Mouse (Mus musculus): ENCODE measurements around the gene Dmap1. TPM values are rescaled to one million over a fixed set of nuclear protein-coding genes. Genes with fewer than 3 reads are reported as not detected.

The Dmap1 gene
- polyA plus RNA-seq, 1 experiment from 2014 or later: 72.1 TPM

DNA sequence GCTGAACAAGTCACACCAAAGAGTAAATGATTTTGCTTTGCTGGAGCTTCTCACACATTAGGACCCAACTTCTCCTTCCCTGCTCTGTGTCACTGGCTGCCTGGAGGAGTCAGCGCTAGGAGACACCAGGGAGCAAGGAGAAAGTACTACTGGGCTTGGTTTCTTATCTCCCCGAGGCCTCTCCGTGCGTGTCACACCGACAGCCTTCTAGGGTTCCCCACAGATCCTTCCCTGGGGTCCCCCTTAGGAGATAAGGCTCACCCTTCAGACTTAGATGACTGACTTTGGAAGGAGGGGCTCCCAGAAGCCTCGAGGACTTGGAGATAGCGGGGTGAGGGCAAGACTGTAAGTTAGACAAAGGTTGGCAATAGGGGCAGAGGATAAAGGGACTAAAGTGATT is 47.4 kb downstream of the Dmap1 start:
- Histone ChIP-seq H3K9me3 (replicated peaks) (no peaks in the 10 kb centered on the region), H3K4me1 (peaks cover 23% of the 10 kb centered on the region), H3K27ac (no peak overlapping the region), H3K27me3 (no peaks in the 10 kb centered on the region), H3K9ac (no peak overlapping the region), H3K4me2 (replicated peaks) (no peak overlapping the region), H3K36me3 (peaks cover 3% of the 10 kb centered on the region; the same call in 1 of the 2 replicates), H3K4me3 (no peak overlapping the region)
- 93% methylated on average over 7 of the region's 7 CpGs for WGBS
- ATAC-seq (ENCODE audit: low FRiP score): no peak

DNA sequence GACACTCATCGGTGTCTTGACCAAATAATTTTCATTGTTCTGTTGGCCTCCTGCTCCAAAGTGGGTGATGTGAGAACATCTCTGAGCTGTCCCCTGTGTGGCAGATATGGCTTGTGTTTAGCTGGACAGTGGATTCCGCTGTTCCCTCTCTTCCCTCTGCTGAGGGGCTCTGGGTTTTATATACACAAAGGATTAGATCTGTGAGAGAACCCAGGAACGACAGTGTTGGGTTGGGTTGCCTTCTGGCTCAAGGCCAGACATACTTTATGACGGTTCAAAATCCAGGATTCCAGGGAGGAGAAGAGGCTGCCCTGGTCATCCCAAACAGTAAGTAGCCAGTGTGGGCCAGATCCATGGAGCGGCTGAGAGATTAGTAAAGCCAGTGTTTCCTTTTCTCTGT is 48.5 kb downstream of the Dmap1 start:
- no peaks in the 10 kb centered on the region for H3K27me3 ChIP-seq
- H3K9ac ChIP-seq: no peak overlapping the region
- H3K4me2 ChIP-seq (replicated peaks): no peak overlapping the region
- 87% methylated on average over 5 of the region's 5 CpGs for WGBS
- H3K4me1 ChIP-seq: peaks cover 22% of the 10 kb centered on the region
- no peak overlapping the region for H3K27ac ChIP-seq
- no peak overlapping the region for H3K4me3 ChIP-seq
- ATAC-seq (ENCODE audit: low FRiP score): no peak
- peaks cover 3% of the 10 kb centered on the region; the same call in 1 of the 2 replicates for H3K36me3 ChIP-seq
- no peaks in the 10 kb centered on the region for H3K9me3 ChIP-seq (replicated peaks)

DNA sequence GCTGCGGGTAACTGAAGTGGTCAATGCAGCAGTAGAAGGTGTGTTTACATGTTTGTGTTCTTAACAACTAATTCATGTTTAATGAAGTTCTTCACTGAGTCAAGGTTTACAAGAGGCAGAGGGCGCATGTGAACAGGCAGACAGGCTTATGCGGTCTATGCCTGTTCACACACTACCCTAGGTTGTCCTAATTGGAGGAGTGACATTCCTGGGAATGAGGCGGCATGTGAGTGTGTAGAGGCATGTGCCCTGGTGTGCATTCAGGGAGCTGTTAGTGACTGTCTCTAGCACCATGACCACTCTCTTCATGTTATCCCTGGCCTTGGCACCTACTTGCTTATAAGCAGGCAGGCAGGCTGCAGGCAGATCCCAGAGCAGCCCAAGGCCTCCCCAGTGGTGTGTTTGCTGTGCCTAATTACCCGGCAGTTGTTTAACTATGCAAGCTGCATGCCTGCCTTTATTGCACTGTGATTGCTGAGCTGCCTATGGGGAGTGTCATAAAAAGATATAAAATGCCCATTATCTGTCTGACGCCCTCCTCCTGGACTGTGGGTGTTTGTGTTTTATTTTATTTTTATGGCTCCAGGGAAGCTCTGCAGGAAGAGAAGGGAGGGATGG is 51.9 kb downstream of the Dmap1 start:
- ATAC-seq (ENCODE audit: low FRiP score): peak; percentile 52
- Histone ChIP-seq H3K4me3 (no peak overlapping the region), H3K9ac (no peak overlapping the region), H3K4me2 (replicated peaks) (no peak overlapping the region), H3K27me3 (no peaks in the 10 kb centered on the region), H3K4me1 (peaks cover 13% of the 10 kb centered on the region), H3K9me3 (replicated peaks) (no peaks in the 10 kb centered on the region), H3K36me3 (peaks cover 3% of the 10 kb centered on the region), H3K27ac (peak overlapping the region; percentile 52)
- WGBS: 77% methylated on average over 6 of the region's 6 CpGs

DNA sequence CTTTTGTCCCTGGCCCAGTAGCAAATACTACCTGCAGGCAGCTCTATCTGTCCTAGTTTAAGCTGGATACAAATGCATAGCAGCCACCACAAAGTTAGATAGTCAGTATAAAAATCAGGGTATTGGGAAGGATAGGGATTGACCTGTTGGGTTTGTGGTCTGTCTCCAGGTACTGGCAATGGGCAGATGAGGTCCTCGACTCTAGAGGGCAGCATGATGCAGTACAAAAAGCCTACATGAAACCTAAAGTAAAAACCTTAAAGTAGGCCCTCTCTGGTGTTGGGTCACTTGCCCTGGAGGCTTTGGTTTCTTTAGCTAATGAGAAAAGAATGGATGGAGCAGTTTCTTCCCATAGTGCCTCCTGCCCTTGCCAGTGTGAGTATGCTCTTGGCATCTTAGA is 53.6 kb downstream of the Dmap1 start:
- no peak for ATAC-seq (ENCODE audit: low FRiP score)
- no peak overlapping the region for H3K9ac ChIP-seq
- H3K4me1 ChIP-seq: peaks cover 16% of the 10 kb centered on the region
- no peaks in the 10 kb centered on the region for H3K27me3 ChIP-seq
- no peak overlapping the region for H3K4me3 ChIP-seq
- 50% methylated on average over 1 of the region's 1 CpGs for WGBS
- peaks cover 3% of the 10 kb centered on the region for H3K36me3 ChIP-seq
- H3K27ac ChIP-seq: no peak overlapping the region
- no peaks in the 10 kb centered on the region for H3K9me3 ChIP-seq (replicated peaks)
- no peak overlapping the region for H3K4me2 ChIP-seq (replicated peaks)

Other genes starting within 250 kb of the Dmap1 start
- 104 and 111 TPM in 2 replicates for gene Rnf220, start 185.2 kb downstream of the Dmap1 start, polyA plus RNA-seq (2016; fragmentation: Nextera tagmentation; extraction: Ambion mirVana)
- 177 and 178 TPM in 2 replicates for gene Eri3, start 131.9 kb downstream of the Dmap1 start, polyA plus RNA-seq (2016; fragmentation: Nextera tagmentation; extraction: Ambion mirVana)
- gene Gm12845, start 42.1 kb upstream of the Dmap1 start, polyA plus RNA-seq (2016; fragmentation: Nextera tagmentation; extraction: Ambion mirVana): not detected in 2 replicates
- not detected in 2 replicates for gene Klf17, start 83.4 kb upstream of the Dmap1 start, polyA plus RNA-seq (2016; fragmentation: Nextera tagmentation; extraction: Ambion mirVana)
- gene Slc6a9, start 152.2 kb upstream of the Dmap1 start, polyA plus RNA-seq (2016; fragmentation: Nextera tagmentation; extraction: Ambion mirVana): 14.1 and 19.7 TPM in 2 replicates
- 2.9 TPM in 2 replicates for gene Ccdc24, start 190.3 kb upstream of the Dmap1 start, polyA plus RNA-seq (2016; fragmentation: Nextera tagmentation; extraction: Ambion mirVana)
- gene B4galt2, start 201.2 kb upstream of the Dmap1 start, polyA plus RNA-seq (2016; fragmentation: Nextera tagmentation; extraction: Ambion mirVana): 43.9 and 44.3 TPM in 2 replicates
- gene Atp6v0b, start 205.1 kb upstream of the Dmap1 start, polyA plus RNA-seq (2016; fragmentation: Nextera tagmentation; extraction: Ambion mirVana): 267 and 289 TPM in 2 replicates
- gene Dph2, start 209.8 kb upstream of the Dmap1 start, polyA plus RNA-seq (2016; fragmentation: Nextera tagmentation; extraction: Ambion mirVana): 20.5 and 22.4 TPM in 2 replicates
- 62.2 and 65.5 TPM in 2 replicates for gene Ipo13, start 232.7 kb upstream of the Dmap1 start, polyA plus RNA-seq (2016; fragmentation: Nextera tagmentation; extraction: Ambion mirVana)
- gene Artn, start 247.5 kb upstream of the Dmap1 start, polyA plus RNA-seq (2016; fragmentation: Nextera tagmentation; extraction: Ambion mirVana): 1.7 and 2.3 TPM in 2 replicates

All from hindbrain, embryonic 12.5 days (tissue).